Mouse (Mus musculus) cerebellum, postnatal 4 days (tissue): Measurements from ENCODE around the gene Mup9.
"Not testable (repeated sequence)": the region's sequence is repeated elsewhere in the genome, so short reads cannot be mapped to it uniquely, and the experiment has no call there.

Experiments
- DNase-seq, 2 experiments: peaks; one replicate each; pipeline ENCODE4 v3.0.0; 2022; ENCODE audit warnings: low spot score in 2 of 2, mixed read lengths in 1 of 2

Gene Mup9

GRCm38 (mm10) chr4:60421852-60422251 is at the start of gene Mup9:
TSS of gene Mup9 (minus strand) at chr4:60421952.
- DNase-seq: not testable (repeated sequence)
